Mouse (Mus musculus): ENCODE results near the gene Tor4a. TPM values are rescaled to one million over a fixed set of nuclear protein-coding genes. Genes with fewer than 3 reads are reported as not detected.

Tor4a gene
- total RNA-seq, 1 experiment, result 11.1 TPM

- in situ Hi-C loops (cut with MboI; ENCODE audit: low sequenced_read_pairs in 2 of 2, unreplicated experiment in 2 of 2), result no loop called here
Observed at GRCm38 (mm10) chr2:25213266-25213865, 16.7 kb upstream of the Tor4a start.

GRCm38 (mm10) chr2:25211121-25211670 lies 14.5 kb upstream of the Tor4a start, which contains the start of gene Nelfb:
Gene Nelfb (minus strand): TSS chr2:25211489.
- TF ChIP-seq HCFC1 (IDR thresholded peaks at IDR 0.05; ENCODE audit: borderline replicate concordance, insufficient read depth, low read length) (peak; percentile 87), ZC3H11A (IDR thresholded peaks at IDR 0.05; ENCODE audit: borderline replicate concordance, low read depth, low read length) (no peak)
- Histone ChIP-seq H3K27ac (ENCODE audit: insufficient read depth, low read depth, low read length, poor library complexity, severe bottlenecking) (peak within 1 kb of the TSS; percentile 64; the same call in 1 of the 2 replicates), H3K4me1 (ENCODE audit: control insufficient read depth in 2 of 2, insufficient read depth in 2 of 2, low read length in 2 of 2, poor library complexity in 1 of 2) (peaks cover 8 to 10% of the 10 kb centered on the region in 2 experiments; a peak in 2 of 4 replicates), H3K36me3 (ENCODE audit: control insufficient read depth, insufficient read depth, low read length, poor library complexity, severe bottlenecking) (peaks cover 7% of the 10 kb centered on the region; the same call in 1 of the 2 replicates), H3K4me3 (ENCODE audit: insufficient read depth in 1 of 2, low read depth in 1 of 2, low read length in 2 of 2, poor library complexity in 1 of 2, severe bottlenecking in 1 of 2) (peak within 1 kb of the TSS; percentile 93 to 99), H3K9ac (ENCODE audit: insufficient read depth, low read depth, low read length, poor library complexity, severe bottlenecking) (peak within 1 kb of the TSS; percentile 97), H3K9me3 (ENCODE audit: control insufficient read depth, insufficient read depth, low read depth, low read length) (no peaks in the 10 kb centered on the region)
- DNase-seq (ENCODE audit: low read depth, low spot score), result peak; percentile 90
- in situ Hi-C loops (cut with MboI; ENCODE audit: low sequenced_read_pairs in 2 of 2, unreplicated experiment in 2 of 2), result no loop called here

More at GRCm38 (mm10) chr2:25213266-25213865, 16.7 kb upstream of the Tor4a start:
- H3K36me3 ChIP-seq (ENCODE audit: control insufficient read depth, insufficient read depth, low read length, poor library complexity, severe bottlenecking), result 0 out of 2 replicates have a peak, but pooled peaks cover 2% of the 10 kb centered on the region
- H3K27ac ChIP-seq (ENCODE audit: insufficient read depth, low read depth, low read length, poor library complexity, severe bottlenecking), result no peak overlapping the region
- no peak for DNase-seq (ENCODE audit: low read depth, low spot score)
- H3K9ac ChIP-seq (ENCODE audit: insufficient read depth, low read depth, low read length, poor library complexity, severe bottlenecking), result peak overlapping the region; percentile 55
- peaks cover 8 to 10% of the 10 kb centered on the region in 2 experiments; a peak in 2 of 4 replicates for H3K4me1 ChIP-seq (ENCODE audit: control insufficient read depth in 2 of 2, insufficient read depth in 2 of 2, low read length in 2 of 2, poor library complexity in 1 of 2)
- peak overlapping the region; percentile 19 to 59 for H3K4me3 ChIP-seq (ENCODE audit: insufficient read depth in 1 of 2, low read depth in 1 of 2, low read length in 2 of 2, poor library complexity in 1 of 2, severe bottlenecking in 1 of 2)
- no peaks in the 10 kb centered on the region for H3K9me3 ChIP-seq (ENCODE audit: control insufficient read depth, insufficient read depth, low read depth, low read length)
- TF ChIP-seq CHD2 (IDR thresholded peaks at IDR 0.05; ENCODE audit: low read depth, low read length) (no peak), HCFC1 (IDR thresholded peaks at IDR 0.05; ENCODE audit: borderline replicate concordance, insufficient read depth, low read length) (no peak)

- DNase-seq (ENCODE audit: low read depth, low spot score), result no peak
- H3K9ac ChIP-seq (ENCODE audit: insufficient read depth, low read depth, low read length, poor library complexity, severe bottlenecking), result peak overlapping the region; percentile 97
- H3K9me3 ChIP-seq (ENCODE audit: control insufficient read depth, insufficient read depth, low read depth, low read length), result no peaks in the 10 kb centered on the region
- H3K36me3 ChIP-seq (ENCODE audit: control insufficient read depth, insufficient read depth, low read length, poor library complexity, severe bottlenecking), result peaks cover 12% of the 10 kb centered on the region
- H3K4me1 ChIP-seq (ENCODE audit: control insufficient read depth in 2 of 2, insufficient read depth in 2 of 2, low read length in 2 of 2, poor library complexity in 1 of 2), result peaks cover 8 to 10% of the 10 kb centered on the region in 2 experiments; a peak in 2 of 4 replicates
- in situ Hi-C loops (cut with MboI; ENCODE audit: low sequenced_read_pairs in 2 of 2, unreplicated experiment in 2 of 2), result no loop called here
- no peak overlapping the region for H3K27ac ChIP-seq (ENCODE audit: insufficient read depth, low read depth, low read length, poor library complexity, severe bottlenecking)
- H3K4me3 ChIP-seq (ENCODE audit: insufficient read depth in 1 of 2, low read depth in 1 of 2, low read length in 2 of 2, poor library complexity in 1 of 2, severe bottlenecking in 1 of 2), result peak overlapping the region; percentile 93 to 99
- TF ChIP-seq MAFK (IDR thresholded peaks at IDR 0.05; ENCODE audit: insufficient read depth, low read depth, low read length) (no peak), HCFC1 (IDR thresholded peaks at IDR 0.05; ENCODE audit: borderline replicate concordance, insufficient read depth, low read length) (no peak), ZC3H11A (IDR thresholded peaks at IDR 0.05; ENCODE audit: borderline replicate concordance, low read depth, low read length) (no peak), ZNF384 (IDR thresholded peaks at IDR 0.05; ENCODE audit: low read depth, low read length) (no peak), CHD2 (IDR thresholded peaks at IDR 0.05; ENCODE audit: low read depth, low read length) (no peak)
Observed at GRCm38 (mm10) chr2:25210686-25211085, 14.0 kb upstream of the Tor4a start.

- H3K27ac ChIP-seq (ENCODE audit: insufficient read depth, low read depth, low read length, poor library complexity, severe bottlenecking), result no peak overlapping the region
- TF ChIP-seq MAFK (IDR thresholded peaks at IDR 0.05; ENCODE audit: insufficient read depth, low read depth, low read length), result no peak
- no peak for TF ChIP-seq ZNF384 (IDR thresholded peaks at IDR 0.05; ENCODE audit: low read depth, low read length)
- no peak for TF ChIP-seq HCFC1 (IDR thresholded peaks at IDR 0.05; ENCODE audit: borderline replicate concordance, insufficient read depth, low read length)
- H3K4me1 ChIP-seq (ENCODE audit: control insufficient read depth in 2 of 2, insufficient read depth in 2 of 2, low read length in 2 of 2, poor library complexity in 1 of 2), result peaks cover 0 to 6% of the 10 kb centered on the region in 2 experiments; a peak in 1 of 4 replicates
- DNase-seq (ENCODE audit: low read depth, low spot score), result no peak
- H3K36me3 ChIP-seq (ENCODE audit: control insufficient read depth, insufficient read depth, low read length, poor library complexity, severe bottlenecking), result peaks cover 38% of the 10 kb centered on the region
- H3K9me3 ChIP-seq (ENCODE audit: control insufficient read depth, insufficient read depth, low read depth, low read length), result no peaks in the 10 kb centered on the region
- no peak overlapping the region for H3K9ac ChIP-seq (ENCODE audit: insufficient read depth, low read depth, low read length, poor library complexity, severe bottlenecking)
- in situ Hi-C loops (cut with MboI; ENCODE audit: low sequenced_read_pairs in 2 of 2, unreplicated experiment in 2 of 2), result no loop called here
- no peak overlapping the region for H3K4me3 ChIP-seq (ENCODE audit: insufficient read depth in 1 of 2, low read depth in 1 of 2, low read length in 2 of 2, poor library complexity in 1 of 2, severe bottlenecking in 1 of 2)
Observed at GRCm38 (mm10) chr2:25207593-25207992, 10.9 kb upstream of the Tor4a start.

All from ES-E14 (cell line).